Mouse (Mus musculus) embryonic facial prominence, embryonic 11.5 days (tissue): Measurements from ENCODE around the gene Agap1. TPM values are rescaled to one million over a fixed set of nuclear protein-coding genes. Genes with fewer than 3 reads are reported as not detected.

Experiments used
- ATAC-seq: fragments of 200-750 bp; cut with Nextera tagmentation; replicated peaks from 2 replicates; pipeline ENCODE4 v1.8.0; 2017; ENCODE audit warnings: low read depth; ENCODE audit not compliant: insufficient number of reproducible peaks, low FRiP score, low TSS enrichment
- DNase-seq: peaks from one replicate; pipeline ENCODE4 v3.0.0-alpha.2; 2015; ENCODE audit warnings: low spot score
- H3K27ac ChIP-seq: fragments of 300-500 bp; sonication (generic); replicated peaks from 2 replicates; pipeline ENCODE4 v1.5.1; 2014; ENCODE audit warnings: mild to moderate bottlenecking, low read depth, low read length, control low read depth
- H3K27me3 ChIP-seq: fragments of 300-500 bp; sonication (generic); 2 replicates; pipeline ENCODE4 v1.6.1; 2014; ENCODE audit warnings: mild to moderate bottlenecking, low read length, moderate library complexity, mixed read lengths; ENCODE audit not compliant: control insufficient read depth, insufficient read depth
- H3K36me3 ChIP-seq: fragments of 300-500 bp; sonication (generic); replicated peaks from 2 replicates; pipeline ENCODE4 v1.6.1; 2014; ENCODE audit warnings: low read depth, mild to moderate bottlenecking, low read length, moderate library complexity, mixed read lengths; ENCODE audit not compliant: control insufficient read depth, insufficient read depth
- H3K4me1 ChIP-seq: fragments of 300-500 bp; sonication (generic); 2 replicates; pipeline ENCODE4 v1.6.1; 2014; ENCODE audit warnings: low read length, mixed read lengths; ENCODE audit not compliant: control insufficient read depth, insufficient read depth
- H3K4me2 ChIP-seq: fragments of 300-500 bp; sonication (generic); 2 replicates; pipeline ENCODE4 v1.6.1; 2014; ENCODE audit warnings: low read depth, mild to moderate bottlenecking, control low read depth, low read length, moderate library complexity
- H3K4me3 ChIP-seq: fragments of 300-500 bp; sonication (generic); 2 replicates; pipeline ENCODE4 v1.5.1; 2014; ENCODE audit warnings: low read depth, low read length, control low read depth
- H3K9ac ChIP-seq: fragments of 300-500 bp; sonication (generic); replicated peaks from 2 replicates; pipeline ENCODE4 v1.6.1; 2014; ENCODE audit warnings: mild to moderate bottlenecking, control low read depth, low read length
- H3K9me3 ChIP-seq: fragments of 300-500 bp; sonication (generic); replicated peaks from 2 replicates; pipeline ENCODE4 v1.6.1; 2016; ENCODE audit warnings: mild to moderate bottlenecking, low read length, inconsistent platforms, mixed read lengths; ENCODE audit not compliant: control insufficient read depth
- WGBS: fragments of 180-500 bp; shearing (Covaris S2); extraction: QIAGEN DNeasy Blood & Tissue Kit; methylation state at CpG from one replicate; pipeline ENCODE4 v1.1.7; 2014; 5-methylcytosine and 5-hydroxymethylcytosine counted together
- polyA plus RNA-seq: library from polyadenylated mRNA; unstranded; fragments of >200 nt; fragmentation: Nextera tagmentation; extraction: Ambion mirVana; gene quantifications from 2 replicates; pipeline ENCODE4 v1.2.1, GENCODE M21; 2014

Agap1 gene
- polyA plus RNA-seq, 1 experiment from 2014 or later: 15.4 TPM

- WGBS: 80% methylated on average over 5 of the region's 5 CpGs
- no peak overlapping the region for H3K4me2 ChIP-seq
- H3K9ac ChIP-seq: no peak overlapping the region
- no peaks in the 10 kb centered on the region for H3K36me3 ChIP-seq
- no peak overlapping the region for H3K4me3 ChIP-seq
- DNase-seq (no peak), ATAC-seq (no peak)
- H3K27ac ChIP-seq: no peak overlapping the region
- no peaks in the 10 kb centered on the region; the same call in 1 of the 2 replicates for H3K4me1 ChIP-seq
- H3K9me3 ChIP-seq: no peaks in the 10 kb centered on the region
- no peaks in the 10 kb centered on the region for H3K27me3 ChIP-seq
Measured at GRCm38 (mm10) chr1:89701162-89701730, 246.6 kb downstream of the Agap1 start.

- H3K4me1 ChIP-seq: no peaks in the 10 kb centered on the region; the same call in 1 of the 2 replicates
- no peaks in the 10 kb centered on the region for H3K27me3 ChIP-seq
- H3K9me3 ChIP-seq: no peaks in the 10 kb centered on the region
- no peak for ATAC-seq
- no peak overlapping the region for H3K9ac ChIP-seq
- H3K4me3 ChIP-seq: no peak overlapping the region
- no peak overlapping the region for H3K4me2 ChIP-seq
- 19% methylated on average over 13 of the region's 13 CpGs for WGBS
- H3K36me3 ChIP-seq: no peaks in the 10 kb centered on the region
- H3K27ac ChIP-seq: no peak overlapping the region
- no peak for DNase-seq
Measured at GRCm38 (mm10) chr1:89703294-89703693, 248.7 kb downstream of the Agap1 start.

- no peaks in the 10 kb centered on the region for H3K27me3 ChIP-seq
- no peak for DNase-seq
Measured at GRCm38 (mm10) chr1:89705670-89706069, 251.1 kb downstream of the Agap1 start.

GRCm38 (mm10) chr1:89706862-89707261 is 252.3 kb downstream of the Agap1 start:
- DNase-seq: no peak
- H3K27ac ChIP-seq: no peak overlapping the region
- H3K4me2 ChIP-seq: no peak overlapping the region
- H3K9ac ChIP-seq: no peak overlapping the region
- H3K4me3 ChIP-seq: no peak overlapping the region
- 83% methylated on average over 2 of the region's 2 CpGs for WGBS
- H3K9me3 ChIP-seq: no peaks in the 10 kb centered on the region
- H3K4me1 ChIP-seq: no peaks in the 10 kb centered on the region; the same call in 1 of the 2 replicates
- ATAC-seq: no peak
- no peaks in the 10 kb centered on the region for H3K27me3 ChIP-seq
- no peaks in the 10 kb centered on the region for H3K36me3 ChIP-seq

More at GRCm38 (mm10) chr1:89705670-89706069, 251.1 kb downstream of the Agap1 start:
- Histone ChIP-seq H3K4me2 (no peak overlapping the region), H3K36me3 (no peaks in the 10 kb centered on the region), H3K9ac (no peak overlapping the region), H3K4me1 (no peaks in the 10 kb centered on the region; the same call in 1 of the 2 replicates), H3K9me3 (no peaks in the 10 kb centered on the region), H3K4me3 (no peak overlapping the region), H3K27ac (no peak overlapping the region)
- ATAC-seq: no peak
- 90% methylated on average over 6 of the region's 6 CpGs for WGBS

- ATAC-seq: no peak
- Histone ChIP-seq H3K9me3 (no peaks in the 10 kb centered on the region), H3K36me3 (no peaks in the 10 kb centered on the region), H3K27ac (no peak overlapping the region), H3K27me3 (no peaks in the 10 kb centered on the region), H3K4me3 (no peak overlapping the region), H3K4me2 (no peak overlapping the region), H3K9ac (no peak overlapping the region), H3K4me1 (no peaks in the 10 kb centered on the region; the same call in 1 of the 2 replicates)
- DNase-seq: no peak
- 77% methylated on average over 15 of the region's 15 CpGs for WGBS
Measured at GRCm38 (mm10) chr1:89707756-89708480, 253.3 kb downstream of the Agap1 start.

- H3K4me1 ChIP-seq: no peaks in the 10 kb centered on the region; the same call in 1 of the 2 replicates
- no peaks in the 10 kb centered on the region for H3K27me3 ChIP-seq
- DNase-seq (no peak), ATAC-seq (no peak)
- no peaks in the 10 kb centered on the region for H3K9me3 ChIP-seq
- no peak overlapping the region for H3K27ac ChIP-seq
- 83% methylated on average over 5 of the region's 5 CpGs for WGBS
- H3K4me3 ChIP-seq: no peak overlapping the region
- no peak overlapping the region for H3K4me2 ChIP-seq
- H3K9ac ChIP-seq: no peak overlapping the region
- no peaks in the 10 kb centered on the region for H3K36me3 ChIP-seq
Measured at GRCm38 (mm10) chr1:89709824-89710223, 255.2 kb downstream of the Agap1 start.

GRCm38 (mm10) chr1:89713681-89714080 is 259.1 kb downstream of the Agap1 start:
- ATAC-seq (no peak), DNase-seq (no peak)
- Histone ChIP-seq H3K4me1 (no peaks in the 10 kb centered on the region; the same call in 1 of the 2 replicates), H3K4me2 (no peak overlapping the region), H3K9ac (no peak overlapping the region), H3K9me3 (no peaks in the 10 kb centered on the region), H3K36me3 (no peaks in the 10 kb centered on the region), H3K4me3 (no peak overlapping the region), H3K27me3 (no peaks in the 10 kb centered on the region), H3K27ac (no peak overlapping the region)
- WGBS: 47% methylated on average over 5 of the region's 5 CpGs
